Mouse (Mus musculus) R1 (cell line): ENCODE measurements around the gene 1700020D05Rik.

Source experiments
- DNase-seq: peaks from one replicate; pipeline ENCODE4 v3.0.0-alpha.2; 2018; ENCODE audit warnings: low read depth, low spot score

The 1700020D05Rik gene

DNA sequence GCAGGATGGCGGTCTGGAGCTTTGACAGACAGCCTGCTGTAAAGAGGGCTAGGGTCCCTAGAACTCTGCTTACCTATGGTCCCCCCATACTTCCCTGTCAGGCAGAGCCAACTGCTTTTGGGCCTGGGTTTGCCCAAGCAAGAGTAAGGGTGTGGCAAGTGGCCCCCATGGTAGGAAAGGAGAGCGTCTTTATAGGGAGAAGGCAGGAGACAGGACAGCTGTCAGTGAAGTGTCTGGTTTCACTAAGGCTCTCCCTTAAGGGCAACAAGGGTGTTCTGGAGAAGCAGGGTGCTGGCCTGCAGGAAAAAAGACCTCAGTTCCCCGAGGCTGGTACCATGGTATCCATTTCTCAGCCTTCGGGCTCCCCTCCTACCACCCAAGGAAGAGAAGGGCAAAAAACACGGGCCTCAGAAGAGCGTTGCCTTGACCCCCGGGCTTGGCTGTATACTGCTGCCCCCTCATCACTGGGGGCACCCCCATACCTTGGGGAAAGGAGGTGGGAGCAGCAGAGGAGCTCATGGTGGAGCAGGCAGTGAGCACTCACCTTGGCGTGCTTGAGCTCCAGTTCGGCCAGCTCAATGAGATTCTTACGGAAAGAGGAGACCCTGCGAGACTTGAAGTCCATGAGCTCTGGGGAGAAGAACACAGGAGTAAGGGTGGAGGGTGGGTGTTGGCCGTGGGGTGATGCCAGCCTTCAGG lies 8.1 kb downstream of the 1700020D05Rik start:
- DNase-seq: peak; percentile 53

- DNase-seq: no peak
Measured at GRCm38 (mm10) chr19:5494314-5494713, 9.3 kb downstream of the 1700020D05Rik start.

DNA sequence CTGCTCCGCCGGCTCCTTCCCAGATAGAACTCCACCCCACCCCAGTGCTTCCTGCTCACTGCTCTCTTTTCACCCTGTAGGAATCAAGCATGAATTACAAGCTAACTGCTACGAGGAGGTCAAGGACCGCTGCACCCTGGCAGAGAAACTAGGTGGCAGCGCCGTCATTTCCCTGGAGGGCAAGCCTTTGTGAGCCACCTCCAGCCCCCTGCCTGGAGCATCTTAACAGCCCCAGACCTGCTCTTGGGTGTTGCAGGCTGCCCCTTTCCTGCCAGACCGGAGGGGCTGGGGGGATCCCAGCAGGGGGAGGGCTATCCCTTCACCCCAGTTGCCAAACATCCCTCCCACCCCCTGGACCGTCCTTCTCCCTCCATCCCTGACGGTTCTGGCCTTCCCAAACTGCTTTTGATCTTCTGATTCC lies 10.3 kb downstream of the 1700020D05Rik start:
- DNase-seq: peak; percentile 66

GRCm38 (mm10) chr19:5492641-5493040 lies 10.9 kb downstream of the 1700020D05Rik start:
- no peak for DNase-seq

- peak; percentile 92 for DNase-seq
Measured at GRCm38 (mm10) chr19:5490898-5491708, 12.5 kb downstream of the 1700020D05Rik start.

DNA sequence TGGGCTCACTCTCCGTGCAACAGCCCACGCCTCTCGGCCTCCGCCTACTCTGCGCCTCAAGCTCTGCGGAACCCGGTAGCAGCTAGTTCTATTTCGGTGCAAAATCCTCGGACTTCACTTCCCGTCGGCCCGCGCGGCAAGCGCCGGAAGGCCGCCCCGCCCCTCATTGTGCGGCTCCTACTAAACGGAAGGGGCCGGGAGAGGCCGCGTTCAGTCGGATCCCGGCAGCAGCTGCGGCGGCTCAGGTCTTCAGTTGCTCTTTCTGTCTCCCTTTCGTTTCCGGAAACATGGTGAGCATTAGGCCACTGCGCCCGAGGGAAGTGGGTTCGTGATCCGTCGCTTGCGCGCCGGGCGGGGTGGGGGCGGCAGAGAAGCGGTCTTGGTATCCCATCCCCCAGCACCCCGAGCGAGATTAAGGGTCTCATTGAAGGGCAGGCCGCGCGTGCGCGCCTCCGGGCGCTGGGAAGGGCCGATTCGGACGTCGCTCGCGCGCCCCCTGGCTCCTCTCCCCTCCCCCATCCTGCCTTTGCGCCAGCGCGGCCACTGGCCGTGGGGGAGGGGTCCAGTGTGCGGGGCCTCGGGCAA lies 13.2 kb downstream of the 1700020D05Rik start, which contains the start of gene Cfl1:
Gene Cfl1 (plus strand): TSS at position 143 of the 585 bp plus-strand sequence.
- DNase-seq: peak; percentile 97

DNA sequence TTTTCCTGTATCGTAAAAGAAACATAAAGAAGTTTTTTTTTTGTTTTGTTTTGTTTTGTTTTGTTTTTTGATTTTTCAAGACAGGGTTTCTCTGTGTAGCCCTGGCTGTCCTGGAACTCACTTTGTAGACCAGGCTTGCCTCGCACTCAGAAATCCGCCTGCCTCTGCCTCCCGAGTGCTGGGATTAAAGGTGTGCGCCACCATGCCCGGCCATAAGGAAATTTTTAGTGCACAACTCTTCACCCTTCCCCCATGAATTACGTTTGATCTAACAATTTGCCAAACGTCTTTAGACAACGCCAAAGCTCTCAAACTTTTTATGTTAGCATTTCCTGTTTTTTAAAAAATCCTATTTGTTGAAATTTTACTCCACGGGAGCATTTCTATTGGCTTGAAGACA lies 13.9 kb downstream of the 1700020D05Rik start:
- peak; percentile 19 for DNase-seq

DNA sequence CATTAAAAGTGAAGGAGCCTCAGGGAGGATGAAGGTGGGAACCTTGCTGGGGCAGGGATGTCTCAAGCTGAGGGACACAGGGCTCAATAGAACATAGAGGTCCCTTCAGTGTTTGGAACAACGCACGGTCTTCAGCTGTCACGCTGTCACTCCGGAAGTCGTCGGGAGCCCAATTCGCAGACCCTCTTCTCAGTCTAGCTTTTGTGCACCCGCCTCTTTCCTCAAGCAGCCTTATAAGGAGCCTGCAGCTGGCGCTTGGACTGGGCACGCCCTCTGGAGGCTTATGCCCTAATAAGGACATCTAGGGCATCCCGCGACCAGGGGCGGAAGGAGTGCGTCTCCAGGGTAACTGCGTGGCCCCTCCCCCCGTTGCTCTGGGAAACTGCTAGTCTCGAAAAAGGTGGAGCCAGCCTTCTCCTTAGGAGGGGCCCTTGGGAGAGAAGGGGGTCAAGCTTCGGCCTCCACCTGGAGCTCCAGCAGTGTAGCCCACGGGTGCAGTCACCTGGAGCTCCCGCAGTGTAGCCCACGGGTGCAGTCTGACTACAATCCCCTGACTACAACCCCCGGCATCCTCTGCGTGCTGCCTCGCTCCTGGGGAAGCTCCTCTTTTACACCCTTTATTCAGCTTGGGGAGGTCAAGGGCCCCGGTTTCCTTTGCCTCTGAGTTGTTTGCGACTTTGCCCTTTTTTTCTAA lies 14.6 kb downstream of the 1700020D05Rik start:
- peak; percentile 100 for DNase-seq

GRCm38 (mm10) chr19:5487768-5488550 lies 15.6 kb downstream of the 1700020D05Rik start, which contains the start of gene Mus81:
Gene Mus81, minus strand, starts transcription at chr19:5488402.
- DNase-seq: peak; percentile 98

DNA sequence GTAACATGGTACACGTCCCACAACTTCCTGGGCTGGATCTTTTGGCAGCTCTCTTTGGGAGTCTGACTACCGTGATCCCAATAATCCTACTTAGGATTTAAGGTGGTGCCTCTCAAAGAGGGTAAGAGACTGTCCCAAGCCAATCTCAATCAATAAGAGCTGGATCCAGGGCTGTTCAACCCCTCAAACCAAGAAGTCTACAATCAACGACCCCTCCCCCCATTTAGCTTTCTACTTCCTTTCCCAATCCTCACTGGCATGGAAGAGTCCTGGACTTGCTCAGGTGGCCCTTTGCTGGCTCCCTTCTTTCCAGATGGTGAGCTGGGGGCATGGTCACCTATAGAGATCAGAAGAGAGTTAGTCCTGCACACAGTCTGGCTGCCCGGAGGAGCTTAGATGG lies 16.8 kb downstream of the 1700020D05Rik start:
- no peak for DNase-seq

DNA sequence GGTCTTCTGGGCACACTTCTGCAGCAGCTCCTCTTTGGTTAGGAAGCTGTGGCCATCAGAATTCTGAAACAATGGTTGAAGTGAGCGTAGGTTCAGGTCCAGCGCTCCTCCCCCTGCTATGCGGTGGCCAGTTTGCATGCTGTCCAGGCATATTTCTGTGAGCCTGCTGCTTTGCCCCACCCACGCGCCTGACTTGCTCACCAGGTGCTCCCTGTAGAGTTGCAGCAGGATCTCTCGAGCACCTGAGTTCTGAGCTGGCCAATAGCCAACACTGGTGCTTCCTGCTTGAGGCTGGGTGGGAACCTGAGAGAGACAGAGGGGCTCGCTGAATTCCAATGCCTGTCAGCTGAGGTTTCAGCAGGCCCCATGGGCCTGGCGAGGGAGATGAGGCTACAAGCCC lies 17.3 kb downstream of the 1700020D05Rik start:
- DNase-seq: no peak

DNA sequence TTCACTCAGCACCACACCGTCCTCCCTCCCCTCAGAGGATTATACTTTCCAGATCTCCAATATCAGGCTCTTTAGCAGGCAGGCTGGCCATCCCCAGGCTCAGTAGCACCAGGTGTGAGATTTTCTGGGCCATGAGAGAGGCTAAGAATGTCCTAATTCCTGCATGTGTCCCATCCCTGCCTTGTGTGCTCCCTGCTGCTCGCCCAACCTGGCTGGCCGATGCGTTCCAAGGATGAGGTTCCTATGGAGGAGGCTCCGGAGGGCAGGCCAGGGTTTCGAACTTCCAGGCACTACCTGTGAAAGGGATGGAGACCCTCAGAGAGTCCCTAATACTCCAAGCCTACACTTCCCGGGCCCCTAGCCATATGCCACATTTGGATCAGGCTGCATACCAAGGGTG lies 17.8 kb downstream of the 1700020D05Rik start:
- DNase-seq: no peak

DNA sequence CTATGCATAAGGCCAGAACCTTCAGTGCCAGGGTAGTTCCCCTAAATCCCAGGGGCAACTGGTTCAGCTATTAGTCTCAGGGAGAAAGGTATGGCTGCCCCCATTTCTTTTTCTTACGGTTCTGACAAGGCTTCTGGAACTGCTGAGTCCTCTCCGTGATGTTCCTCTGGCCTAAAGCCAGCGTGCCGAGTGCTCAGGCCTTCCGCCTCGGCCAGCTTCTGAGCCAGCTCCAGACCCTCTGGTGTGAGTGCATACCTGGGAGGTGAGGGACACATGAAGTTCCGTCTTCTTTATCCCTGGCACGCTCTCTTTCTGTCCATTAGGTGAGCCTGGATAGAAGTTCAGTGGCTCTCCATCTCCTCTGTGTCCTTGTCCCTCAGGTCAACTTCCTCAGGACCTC lies 18.2 kb downstream of the 1700020D05Rik start:
- DNase-seq: no peak

- no peak for DNase-seq
Measured at GRCm38 (mm10) chr19:5484496-5484895, 19.1 kb downstream of the 1700020D05Rik start.

- DNase-seq: no peak
Measured at GRCm38 (mm10) chr19:5483386-5484359, 19.9 kb downstream of the 1700020D05Rik start.

DNA sequence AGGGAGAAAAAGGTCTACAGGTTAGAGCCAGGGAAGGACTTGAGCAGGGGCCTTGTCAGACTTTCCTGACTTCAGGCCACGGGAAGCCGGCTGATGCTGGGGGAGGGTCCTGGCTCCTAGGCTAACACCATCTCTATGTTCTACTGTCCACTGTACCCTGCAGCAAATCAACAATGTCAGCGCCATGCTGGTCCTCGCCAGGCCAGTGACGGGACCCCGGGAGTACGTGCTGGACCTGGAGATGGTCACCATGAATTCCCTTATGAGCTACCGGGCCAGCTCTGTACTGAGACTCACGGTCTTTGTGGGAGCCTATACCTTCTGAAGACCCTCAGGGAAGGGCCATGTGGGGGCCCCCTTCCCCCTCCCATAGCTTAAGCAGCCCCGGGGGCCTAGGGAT lies 22.2 kb downstream of the 1700020D05Rik start:
- no peak for DNase-seq

DNA sequence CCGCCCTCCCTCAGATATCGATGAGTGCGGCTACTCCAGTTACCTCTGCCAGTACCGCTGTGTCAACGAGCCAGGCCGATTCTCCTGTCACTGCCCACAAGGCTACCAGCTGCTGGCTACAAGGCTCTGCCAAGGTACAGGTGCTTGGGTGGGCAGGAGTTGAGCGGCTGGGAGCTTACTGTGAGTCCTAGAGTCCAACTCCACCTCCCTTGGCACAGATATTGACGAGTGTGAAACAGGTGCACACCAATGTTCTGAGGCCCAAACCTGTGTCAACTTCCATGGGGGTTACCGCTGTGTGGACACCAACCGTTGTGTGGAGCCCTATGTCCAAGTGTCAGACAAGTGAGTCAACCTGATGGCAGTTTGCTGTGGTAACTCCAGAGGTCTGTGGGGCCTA lies 23.6 kb downstream of the 1700020D05Rik start:
- no peak for DNase-seq

- no peak for DNase-seq
Measured at GRCm38 (mm10) chr19:5477668-5478300, 25.8 kb downstream of the 1700020D05Rik start.

DNA sequence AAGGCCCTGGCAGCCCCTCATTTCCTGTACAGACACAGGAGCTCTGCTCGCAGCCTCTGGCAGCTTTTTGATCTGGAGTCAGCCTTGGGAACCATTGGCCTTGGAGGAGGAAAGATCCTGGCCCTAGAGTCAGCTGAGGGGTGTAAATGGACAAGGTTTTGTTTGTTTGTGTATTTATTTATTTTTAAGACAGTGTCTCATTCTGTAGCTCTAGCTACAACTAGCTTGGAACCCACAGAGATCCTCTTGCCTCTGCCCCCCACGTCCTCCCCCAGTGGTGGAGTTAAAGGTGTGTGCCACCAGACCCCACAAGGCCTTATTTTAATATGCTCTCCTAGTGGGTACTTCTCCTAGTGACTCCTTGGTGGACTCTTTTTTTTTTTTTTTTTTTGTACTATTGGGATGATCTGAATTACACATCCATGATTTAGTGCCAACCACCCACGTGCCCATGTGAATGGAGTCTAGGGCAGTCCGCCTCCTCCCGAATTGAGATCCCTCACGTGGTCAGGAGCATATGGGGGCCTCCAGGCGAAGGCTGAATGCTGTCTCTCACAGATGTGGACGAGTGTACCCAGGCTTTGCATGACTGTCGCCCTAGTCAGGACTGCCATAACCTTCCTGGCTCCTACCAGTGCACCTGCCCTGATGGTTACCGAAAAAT lies 26.5 kb downstream of the 1700020D05Rik start:
- no peak for DNase-seq
